Mouse (Mus musculus): ENCODE results near the gene AI661453. TPM values are rescaled to one million over a fixed set of nuclear protein-coding genes. Genes with fewer than 3 reads are reported as not detected.
A peak's percentile ranks its signal among the peaks of the same experiment; 100 is the strongest.
"Not testable (repeated sequence)": the region's sequence is repeated elsewhere in the genome, so short reads cannot be mapped to it uniquely, and the experiment has no call there.

AI661453 gene
- total RNA-seq (2021), result under 1 TPM; 0.23 to 0.59 TPM
- long read RNA-seq, experiment 1, result 0 reads
- long read RNA-seq, experiment 2, result 0 reads

GRCm38 (mm10) chr17:47436156-47436906, at the start of gene AI661453:
Gene AI661453, plus strand, starts transcription at chr17:47436615.
- intact Hi-C loops (cut with DNase I), result no loop called here
- DNase-seq (ENCODE audit: low spot score in 2 of 2), result no peak

DNA sequence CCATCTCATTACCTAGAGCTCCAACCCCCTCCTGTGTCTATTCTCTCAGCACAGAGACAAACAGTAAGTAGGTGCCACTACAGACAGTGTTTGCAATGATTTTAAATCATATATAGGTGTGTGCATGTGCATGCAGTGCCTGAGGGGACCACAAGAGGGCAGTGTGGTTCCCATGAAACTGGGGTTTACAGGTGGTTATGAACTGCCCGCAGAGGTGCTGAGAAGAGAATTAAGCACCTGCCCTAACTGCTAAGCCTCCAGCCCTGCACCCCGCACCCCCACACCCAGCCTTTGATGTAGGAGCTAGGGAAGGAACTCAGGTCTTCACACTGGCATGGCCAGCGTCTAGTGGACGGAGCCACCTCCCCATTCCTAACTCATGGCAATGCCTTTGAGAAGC, 49.8 kb upstream of the AI661453 start:
- DNase-seq (ENCODE audit: low spot score in 2 of 2), result peak; percentile 41 to 45
- intact Hi-C loops (cut with DNase I), result loop anchor here (5.0 to 10.0 kb wide), 2 partner anchors 96 to 208 kb away; no protein-coding TSS in a partner anchor

- intact Hi-C loops (cut with DNase I), result no loop called here
- no peak for DNase-seq (ENCODE audit: low spot score in 2 of 2)
Observed at GRCm38 (mm10) chr17:47394223-47394869, 42.1 kb upstream of the AI661453 start.

GRCm38 (mm10) chr17:47395376-47395913, 41.0 kb upstream of the AI661453 start:
- peak; percentile 8 to 25 for DNase-seq (ENCODE audit: low spot score in 2 of 2)
- intact Hi-C loops (cut with DNase I), result no loop called here

GRCm38 (mm10) chr17:47399091-47399490, 37.3 kb upstream of the AI661453 start:
- intact Hi-C loops (cut with DNase I), result no loop called here
- no peak for DNase-seq (ENCODE audit: low spot score in 2 of 2)

GRCm38 (mm10) chr17:47400451-47400850, 36.0 kb upstream of the AI661453 start, which contains the start of gene Guca1a:
Gene Guca1a, minus strand, starts transcription at chr17:47400584.
- no peak for DNase-seq (ENCODE audit: low spot score in 2 of 2)
- intact Hi-C loops (cut with DNase I), result no loop called here

GRCm38 (mm10) chr17:47407717-47408557, 28.5 kb upstream of the AI661453 start:
- intact Hi-C loops (cut with DNase I), result no loop called here
- DNase-seq (ENCODE audit: low spot score in 2 of 2), result no peak

- intact Hi-C loops (cut with DNase I), result no loop called here
- peak; percentile 36 to 59 for DNase-seq (ENCODE audit: low spot score in 2 of 2)
Observed at GRCm38 (mm10) chr17:47408558-47408898, 27.9 kb upstream of the AI661453 start.

DNA sequence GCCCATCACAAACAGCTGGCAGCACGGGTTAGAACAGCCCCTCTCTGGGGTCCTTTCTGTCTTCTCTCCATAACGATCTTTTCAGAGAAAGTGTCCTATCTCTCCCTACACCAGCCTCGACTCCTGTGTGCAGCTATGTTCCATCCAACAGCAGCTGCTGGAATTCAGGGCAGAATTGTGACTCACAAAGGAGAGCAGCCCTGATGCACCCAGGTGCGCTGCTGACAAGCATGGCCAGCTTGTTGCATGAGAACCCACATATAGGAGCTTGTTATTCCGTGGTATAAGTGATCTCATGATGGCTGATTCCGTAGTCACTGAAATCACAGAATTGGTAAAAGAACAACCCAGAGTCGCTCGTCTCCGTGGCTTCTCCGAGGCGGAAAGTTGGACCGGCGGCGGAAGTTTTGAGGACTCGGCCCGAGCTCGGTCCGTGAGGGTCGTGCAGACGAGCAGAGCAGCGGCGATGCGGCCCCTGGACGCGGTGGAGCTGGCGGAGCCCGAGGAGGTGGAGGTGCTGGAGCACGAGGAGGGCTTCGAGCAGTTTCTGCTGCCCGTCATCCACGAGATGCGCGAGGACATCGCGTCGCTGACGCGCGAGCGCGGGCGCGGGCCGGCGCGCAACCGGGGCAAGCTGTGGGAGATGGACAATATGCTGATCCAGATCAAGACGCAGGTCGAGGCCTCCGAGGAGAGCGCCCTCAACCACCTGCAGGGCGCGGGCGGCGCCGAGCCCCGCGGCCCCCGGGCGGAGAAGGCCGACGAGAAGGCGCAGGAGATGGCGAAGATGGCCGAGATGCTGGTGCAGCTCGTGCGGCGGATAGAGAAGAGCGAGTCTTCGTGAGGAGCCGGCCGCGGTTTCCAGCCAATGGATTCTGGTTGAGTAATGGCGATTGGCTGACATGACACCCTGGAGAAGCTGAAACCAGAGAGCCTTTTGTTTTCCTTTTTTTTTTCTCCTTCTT, 26.2 kb upstream of the AI661453 start:
- intact Hi-C loops (cut with DNase I); DNase-seq (ENCODE audit: low spot score in 2 of 2): not testable (repeated sequence)

GRCm38 (mm10) chr17:47420195-47420594, 16.2 kb upstream of the AI661453 start:
- no peak for DNase-seq (ENCODE audit: low spot score in 2 of 2)
- intact Hi-C loops (cut with DNase I), result no loop called here

DNA sequence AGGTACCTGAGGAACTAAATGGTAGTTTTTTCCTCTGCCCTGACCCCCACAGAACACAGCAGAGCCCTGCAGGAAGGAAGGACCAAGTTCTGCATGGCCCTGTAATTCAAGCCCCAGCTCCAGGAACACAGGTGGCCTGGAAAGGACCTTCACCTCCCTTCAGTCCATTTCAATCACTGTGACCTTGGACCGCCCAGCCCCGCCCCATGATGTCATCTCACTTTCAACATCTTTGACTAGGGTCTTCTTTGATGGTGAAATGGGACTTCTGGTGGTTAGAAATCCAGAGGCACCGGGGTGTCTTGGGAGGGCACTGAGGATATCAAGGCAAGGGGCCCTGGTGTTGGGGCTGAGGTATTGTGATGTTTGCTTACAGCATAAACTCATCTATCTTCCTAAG, 14.8 kb upstream of the AI661453 start:
- DNase-seq (ENCODE audit: low spot score in 2 of 2), result no peak

DNA sequence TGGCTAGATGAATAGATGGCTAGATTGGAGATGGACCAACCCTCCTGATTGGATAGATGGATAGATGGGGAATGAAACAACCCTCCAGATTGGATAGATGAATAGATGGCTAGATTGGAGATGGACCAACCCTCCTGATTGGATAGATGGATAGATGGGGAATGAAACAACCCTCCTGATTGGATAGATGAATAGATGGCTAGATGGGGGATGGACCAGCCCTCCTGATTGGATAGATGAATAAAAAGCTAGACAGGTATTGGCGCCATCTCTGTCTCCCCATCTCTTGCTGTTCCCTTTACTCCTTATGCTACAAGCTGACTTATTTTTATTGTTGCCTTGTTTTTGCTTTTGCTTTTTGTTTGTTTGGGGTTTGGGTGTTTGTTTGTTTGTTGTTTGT, 13.8 kb upstream of the AI661453 start:
- intact Hi-C loops (cut with DNase I); DNase-seq (ENCODE audit: low spot score in 2 of 2): not testable (repeated sequence)

More for the DNA sequence above, 14.8 kb upstream of the AI661453 start:
- intact Hi-C loops (cut with DNase I), result no loop called here

DNA sequence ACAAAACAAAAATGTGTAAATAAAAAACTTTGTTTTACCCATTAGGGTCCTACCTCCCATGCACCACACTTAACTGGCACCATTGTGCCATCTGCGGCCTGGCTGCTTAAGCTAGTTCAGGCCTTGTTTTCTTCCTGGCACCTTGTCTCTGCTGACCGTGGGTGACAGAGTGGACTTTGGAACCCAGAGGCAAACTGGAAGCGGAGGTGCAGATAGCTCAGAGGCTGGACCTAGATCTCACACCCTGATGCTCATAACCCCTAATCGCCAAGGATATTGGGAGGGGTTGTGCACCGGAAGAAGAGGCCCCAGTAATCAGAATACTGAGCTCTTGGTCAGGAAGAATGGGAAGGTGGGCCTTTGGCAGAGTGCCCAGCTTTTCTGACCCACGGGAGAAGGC, 12.2 kb upstream of the AI661453 start:
- intact Hi-C loops (cut with DNase I), result no loop called here
- no peak for DNase-seq (ENCODE audit: low spot score in 2 of 2)

DNA sequence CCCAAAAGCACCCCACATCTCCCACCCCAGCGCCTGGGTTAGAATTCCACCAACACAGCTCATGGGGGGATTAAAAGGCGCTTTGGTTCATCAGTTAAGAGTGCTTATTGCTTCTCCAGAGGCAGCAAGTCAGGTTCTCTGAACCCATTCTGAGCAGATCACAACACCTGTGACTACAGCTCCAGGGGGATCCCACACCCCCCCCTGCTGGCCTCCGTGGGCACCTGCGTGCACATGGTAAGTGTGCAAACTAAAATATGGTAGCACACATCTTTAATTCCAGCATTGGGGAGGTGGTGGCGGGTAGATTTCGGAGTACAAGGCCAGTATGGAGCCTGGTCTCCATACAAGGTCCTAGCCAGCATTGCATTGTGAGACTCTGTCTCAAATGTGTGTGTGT, 9.1 kb upstream of the AI661453 start:
- no peak for DNase-seq (ENCODE audit: low spot score in 2 of 2)
- intact Hi-C loops (cut with DNase I), result no loop called here

DNA sequence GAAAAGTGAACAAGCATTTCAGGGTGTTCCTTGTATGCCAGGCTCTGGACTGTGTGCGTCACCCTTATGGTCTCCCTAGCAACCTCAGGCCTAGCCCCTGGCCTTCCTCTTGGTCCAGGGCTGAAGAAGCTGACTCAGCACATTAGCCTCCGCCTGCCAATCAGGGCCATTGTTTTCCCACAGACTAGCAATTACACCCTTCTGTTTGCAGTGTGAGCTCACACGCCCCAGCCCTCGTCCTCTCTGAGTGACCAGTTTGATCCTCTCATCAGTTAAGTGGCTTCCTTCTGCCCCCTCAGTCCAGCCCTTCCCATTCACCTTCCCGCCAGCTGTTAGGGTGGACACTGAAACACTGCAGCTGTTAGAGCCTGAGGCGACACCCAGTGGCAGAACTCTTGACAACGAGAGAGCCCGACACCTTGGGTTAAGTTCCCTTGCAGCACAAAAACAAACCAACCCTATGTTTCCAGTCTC, 7.5 kb upstream of the AI661453 start:
- no peak for DNase-seq (ENCODE audit: low spot score in 2 of 2)
- intact Hi-C loops (cut with DNase I), result no loop called here

DNA sequence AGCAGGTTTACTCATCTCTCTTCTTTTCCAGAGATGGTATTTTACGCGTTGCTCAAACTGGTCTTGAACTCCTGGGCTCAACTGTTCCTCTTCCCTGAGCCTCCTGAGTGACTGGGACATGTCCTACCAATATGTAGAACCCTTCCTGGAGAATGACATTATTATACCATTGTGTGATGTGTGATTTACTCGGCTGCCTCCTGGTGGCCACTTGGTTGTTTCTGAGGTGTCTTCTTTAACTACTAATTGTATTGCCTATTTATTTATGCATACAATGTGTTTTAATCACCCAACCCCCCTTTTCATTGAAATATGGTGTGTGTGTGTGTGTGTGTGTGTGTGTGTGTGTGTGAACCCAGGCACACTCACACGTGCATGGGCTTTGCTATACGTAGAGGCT, 5.6 kb upstream of the AI661453 start:
- intact Hi-C loops (cut with DNase I), result no loop called here
- DNase-seq (ENCODE audit: low spot score in 2 of 2), result no peak

GRCm38 (mm10) chr17:47436907-47437547, 612 bp downstream of the AI661453 start, which contains the start of gene 1700001C19Rik:
Gene 1700001C19Rik, minus strand, starts transcription at chr17:47437376.
- intact Hi-C loops (cut with DNase I), result no loop called here
- DNase-seq (ENCODE audit: low spot score in 2 of 2), result no peak

DNA sequence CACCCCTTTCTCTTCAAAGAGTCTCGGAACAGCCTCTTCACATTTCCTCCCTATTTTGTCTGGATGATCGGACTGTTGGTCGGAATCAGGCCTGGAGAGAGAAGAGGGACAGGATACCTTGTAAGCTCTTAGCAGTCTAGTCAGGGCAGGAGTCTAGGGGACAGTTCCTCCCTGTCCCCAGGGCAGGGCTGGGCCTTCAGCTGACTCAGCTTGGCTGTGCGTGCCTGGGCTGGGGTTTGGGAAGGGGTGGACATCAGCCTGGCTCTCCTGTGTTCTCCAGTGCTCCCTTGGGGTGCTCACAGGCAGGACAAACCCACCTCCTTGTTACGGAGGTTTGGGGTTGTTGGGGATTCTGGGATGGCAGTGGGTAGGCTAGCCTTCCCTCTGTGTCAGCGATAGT, 2.2 kb downstream of the AI661453 start:
- intact Hi-C loops (cut with DNase I), result no loop called here
- no peak for DNase-seq (ENCODE audit: low spot score in 2 of 2)

All from left cerebral cortex, postnatal 14 days (tissue).